Mouse (Mus musculus) skeletal muscle tissue, adult 2 months (tissue): Measurements from ENCODE around the gene Gm1123.

ENCODE experiments used
- DNase-seq: peaks from one replicate; pipeline ENCODE4 v3.0.0-alpha.2; 2012; ENCODE audit warnings: low read depth, low spot score

The Gm1123 gene

GRCm38 (mm10) chr9:99035575-99035974 lies at the start of gene Gm1123:
TSS of gene Gm1123 (minus strand) at chr9:99035715.
- no peak for DNase-seq

GRCm38 (mm10) chr9:99081718-99082117 lies 46.2 kb upstream of the Gm1123 start:
- DNase-seq: no peak

- DNase-seq: no peak
Observed at GRCm38 (mm10) chr9:99081308-99081707, 45.8 kb upstream of the Gm1123 start.

GRCm38 (mm10) chr9:99080657-99081056 lies 45.1 kb upstream of the Gm1123 start:
- DNase-seq: no peak

- no peak for DNase-seq
Observed at GRCm38 (mm10) chr9:99074462-99074861, 38.9 kb upstream of the Gm1123 start.

GRCm38 (mm10) chr9:99072538-99072937 lies 37.0 kb upstream of the Gm1123 start:
- DNase-seq: no peak

- no peak for DNase-seq
Observed at GRCm38 (mm10) chr9:99065311-99065710, 29.8 kb upstream of the Gm1123 start.

GRCm38 (mm10) chr9:99064216-99064615 lies 28.7 kb upstream of the Gm1123 start:
- DNase-seq: no peak

GRCm38 (mm10) chr9:99062544-99062943 lies 27.0 kb upstream of the Gm1123 start:
- DNase-seq: peak; percentile 52

- DNase-seq: no peak
Observed at GRCm38 (mm10) chr9:99057751-99058150, 22.2 kb upstream of the Gm1123 start.

GRCm38 (mm10) chr9:99049760-99050159 lies 14.2 kb upstream of the Gm1123 start:
- DNase-seq: no peak

GRCm38 (mm10) chr9:99048724-99049250 lies 13.3 kb upstream of the Gm1123 start:
- DNase-seq: peak; percentile 11

- no peak for DNase-seq
Observed at GRCm38 (mm10) chr9:99044761-99045160, 9.2 kb upstream of the Gm1123 start.

- no peak for DNase-seq
Observed at GRCm38 (mm10) chr9:99042641-99043040, 7.1 kb upstream of the Gm1123 start.

GRCm38 (mm10) chr9:99041994-99042393 lies 6.5 kb upstream of the Gm1123 start:
- DNase-seq: no peak

- no peak for DNase-seq
Observed at GRCm38 (mm10) chr9:99034111-99034510, 1.4 kb downstream of the Gm1123 start.

GRCm38 (mm10) chr9:99032031-99032430 lies 3.5 kb downstream of the Gm1123 start:
- no peak for DNase-seq

- DNase-seq: no peak
Observed at GRCm38 (mm10) chr9:99021751-99022150, 13.8 kb downstream of the Gm1123 start.

- no peak for DNase-seq
Observed at GRCm38 (mm10) chr9:99021166-99021565, 14.3 kb downstream of the Gm1123 start.

- DNase-seq: no peak
Observed at GRCm38 (mm10) chr9:99017679-99018078, 17.8 kb downstream of the Gm1123 start.

GRCm38 (mm10) chr9:99016759-99017158 lies 18.8 kb downstream of the Gm1123 start:
- DNase-seq: no peak

GRCm38 (mm10) chr9:99016301-99016700 lies 19.2 kb downstream of the Gm1123 start:
- DNase-seq: no peak

GRCm38 (mm10) chr9:99009898-99010199 lies 25.7 kb downstream of the Gm1123 start:
- no peak for DNase-seq
